Mouse (Mus musculus) C2C12 (cell line): ENCODE measurements around the gene Ppp4r2. TPM values are rescaled to one million over a fixed set of nuclear protein-coding genes. Genes with fewer than 3 reads are reported as not detected.

Experiments
- H3K27me3 ChIP-seq: one replicate; pipeline ENCODE4 v1.6.1; 2011; ENCODE audit not compliant: control insufficient read depth, insufficient read depth, insufficient read length
- H3K36me3 ChIP-seq: one replicate; pipeline ENCODE4 v1.6.1; 2011; ENCODE audit not compliant: control insufficient read depth, insufficient read depth
- H3K4me3 ChIP-seq: one replicate; pipeline ENCODE4 v1.5.1; 2011; ENCODE audit warnings: mild to moderate bottlenecking, control low read depth; ENCODE audit not compliant: poor library complexity, insufficient read depth, severe bottlenecking
- H3K79me2 ChIP-seq: one replicate; pipeline ENCODE4 v1.6.1; 2011; ENCODE audit not compliant: control insufficient read depth, insufficient read depth
- H3K79me3 ChIP-seq: one replicate; pipeline ENCODE4 v1.6.1; 2011; ENCODE audit warnings: low read depth, control low read depth
- H3ac ChIP-seq: one replicate; pipeline ENCODE3; 2011; ENCODE audit warnings: low read depth; ENCODE audit not compliant: control insufficient read depth, insufficient read length
- CEBPB ChIP-seq: IDR thresholded peaks from one replicate; pipeline ENCODE4 v1.6.1; 2011; ENCODE audit warnings: low read depth, mild to moderate bottlenecking, control low read depth, moderate library complexity
- CTCF ChIP-seq: IDR thresholded peaks from one replicate; pipeline ENCODE4 v1.5.1; 2011; ENCODE audit not compliant: control insufficient read depth, insufficient read depth, insufficient read length
- FOSL1 ChIP-seq: IDR thresholded peaks from one replicate; pipeline ENCODE4 v1.8.0; 2011; ENCODE audit warnings: mild to moderate bottlenecking, low read length; ENCODE audit not compliant: poor library complexity, insufficient read depth, severe bottlenecking
- MAX ChIP-seq: IDR thresholded peaks from one replicate; pipeline ENCODE4 v1.6.1; 2011; ENCODE audit warnings: mild to moderate bottlenecking, control low read depth
- MYOD1 ChIP-seq: IDR thresholded peaks from one replicate; pipeline ENCODE4 v1.6.1; 2011; ENCODE audit warnings: low read depth; ENCODE audit not compliant: control insufficient read depth, insufficient read length
- MYOG ChIP-seq: IDR thresholded peaks from one replicate; pipeline ENCODE4 v1.6.1; 2011; ENCODE audit not compliant: control insufficient read depth, insufficient read length; ENCODE audit errors: extremely low read depth
- USF1 ChIP-seq: IDR thresholded peaks from one replicate; pipeline ENCODE4 v1.6.1; 2011; ENCODE audit warnings: low read depth, mild to moderate bottlenecking, control low read depth, moderate library complexity
- polyA plus RNA-seq: library from polyadenylated mRNA; unstranded; fragments of >200 nt; fragmentation: generic; extraction: Trizol; gene quantifications from one replicate; pipeline ENCODE4 v1.2.1, GENCODE M21; 2012; ENCODE audit warnings: missing spikeins

The Ppp4r2 gene
- polyA plus RNA-seq, 1 experiment, result 20.9 TPM

DNA sequence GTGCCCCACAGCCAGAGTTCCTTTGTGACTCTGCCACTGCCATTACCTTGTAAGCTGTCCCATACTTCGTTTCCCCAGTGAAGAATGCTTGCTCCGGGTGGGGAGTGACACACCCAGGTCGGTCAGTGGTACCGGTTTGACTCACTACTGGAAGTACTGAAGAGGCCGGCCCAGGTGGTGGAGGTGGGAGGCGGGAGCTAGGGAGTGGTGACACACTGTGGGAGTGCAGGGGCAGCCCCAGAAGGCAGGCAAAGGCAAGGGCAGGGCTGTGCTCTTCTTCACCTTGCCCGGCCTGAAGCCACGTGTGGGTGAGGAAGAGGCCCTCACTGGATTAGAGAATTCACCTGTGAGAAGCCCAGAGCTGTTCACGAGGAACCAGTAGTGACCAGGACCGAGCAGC is 46.2 kb downstream of the Ppp4r2 start:
- Histone ChIP-seq H3K27me3 (peaks cover 20% of the 10 kb centered on the region), H3K4me3 (no peak overlapping the region), H3ac (no peak overlapping the region), H3K36me3 (no peaks in the 10 kb centered on the region), H3K79me2 (no peaks in the 10 kb centered on the region), H3K79me3 (no peaks in the 10 kb centered on the region)
- TF ChIP-seq USF1 (no peak), CEBPB (no peak), CTCF (no peak), MAX (no peak), MYOD1 (no peak), FOSL1 (no peak), MYOG (no peak)

GRCm38 (mm10) chr6:100881657-100882056 is 48.2 kb downstream of the Ppp4r2 start:
- peaks cover 20% of the 10 kb centered on the region for H3K27me3 ChIP-seq
- H3ac ChIP-seq, result no peak overlapping the region
- no peaks in the 10 kb centered on the region for H3K79me3 ChIP-seq
- H3K4me3 ChIP-seq, result no peak overlapping the region
- H3K79me2 ChIP-seq, result no peaks in the 10 kb centered on the region
- no peak for TF ChIP-seq USF1
- TF ChIP-seq MYOG, result no peak
- TF ChIP-seq FOSL1, result no peak
- no peak for TF ChIP-seq MYOD1
- TF ChIP-seq MAX, result no peak
- no peak for TF ChIP-seq CTCF
- TF ChIP-seq CEBPB, result no peak
- H3K36me3 ChIP-seq, result no peaks in the 10 kb centered on the region

- Histone ChIP-seq H3ac (no peak overlapping the region), H3K79me3 (no peaks in the 10 kb centered on the region), H3K79me2 (no peaks in the 10 kb centered on the region), H3K36me3 (no peaks in the 10 kb centered on the region), H3K27me3 (peaks cover 25% of the 10 kb centered on the region), H3K4me3 (no peak overlapping the region)
- peak; percentile 74 for TF ChIP-seq USF1
- TF ChIP-seq MAX, result no peak
- no peak for TF ChIP-seq FOSL1
- no peak for TF ChIP-seq MYOD1
- no peak for TF ChIP-seq CEBPB
- TF ChIP-seq MYOG, result no peak
- peak; percentile 69 for TF ChIP-seq CTCF
Measured at GRCm38 (mm10) chr6:100882381-100883213, 49.2 kb downstream of the Ppp4r2 start.

DNA sequence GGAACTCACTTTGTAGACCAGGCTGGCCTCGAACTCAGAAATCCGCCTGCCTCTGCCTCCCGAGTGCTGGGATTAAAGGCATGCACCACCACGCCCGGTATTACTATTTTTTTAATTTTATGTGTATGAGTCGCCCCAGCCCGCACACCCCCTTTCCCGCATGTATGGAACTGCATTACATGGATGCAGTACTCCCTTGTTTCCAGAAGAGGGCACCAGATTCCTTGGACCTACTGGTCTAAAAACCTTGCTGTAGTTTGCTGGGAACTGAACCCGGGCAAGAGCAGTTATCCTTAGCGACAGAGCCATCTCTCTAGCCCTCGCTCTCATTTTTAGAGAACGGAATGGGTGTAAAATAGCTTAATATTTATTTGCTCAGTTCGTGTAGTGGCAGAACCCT is 49.8 kb downstream of the Ppp4r2 start:
- Histone ChIP-seq H3ac (no peak overlapping the region), H3K27me3 (peaks cover 25% of the 10 kb centered on the region), H3K79me3 (no peaks in the 10 kb centered on the region), H3K36me3 (no peaks in the 10 kb centered on the region), H3K4me3 (no peak overlapping the region), H3K79me2 (no peaks in the 10 kb centered on the region)
- no peak for TF ChIP-seq USF1
- TF ChIP-seq CEBPB, result no peak
- TF ChIP-seq MYOG, result no peak
- TF ChIP-seq FOSL1, result no peak
- no peak for TF ChIP-seq MAX
- no peak for TF ChIP-seq MYOD1
- TF ChIP-seq CTCF, result no peak

DNA sequence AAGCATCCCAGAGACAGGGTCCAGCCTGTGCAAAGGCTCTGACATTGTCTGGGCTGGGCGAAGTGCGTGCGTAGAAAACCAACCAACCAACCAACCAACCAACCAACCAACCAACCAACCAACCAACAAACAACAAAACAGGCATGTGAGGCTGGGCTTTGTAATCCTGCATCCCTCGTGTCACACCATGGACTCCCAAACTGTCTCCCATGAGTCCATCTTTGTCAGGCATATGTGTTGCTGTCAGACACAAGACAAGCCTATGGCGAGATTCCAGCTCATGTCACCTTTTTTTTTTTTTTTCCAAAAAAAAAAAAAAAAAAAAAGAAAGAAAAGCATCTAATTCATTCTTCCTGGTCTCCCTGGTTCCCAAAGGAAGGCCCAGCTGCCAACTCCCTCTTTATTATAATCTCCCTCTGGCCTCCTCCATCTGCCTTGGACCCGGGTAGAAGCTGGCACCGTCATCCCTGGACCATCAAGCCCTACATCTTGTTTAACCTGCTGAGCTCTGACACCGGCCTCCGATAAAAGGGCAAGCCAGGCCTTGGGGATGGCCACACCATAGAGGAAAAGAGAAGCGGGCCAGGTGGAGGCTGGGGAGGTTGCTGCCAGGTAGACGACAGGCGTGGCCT is 51.3 kb downstream of the Ppp4r2 start:
- no peaks in the 10 kb centered on the region for H3K79me2 ChIP-seq
- H3K36me3 ChIP-seq, result no peaks in the 10 kb centered on the region
- no peak for TF ChIP-seq USF1
- TF ChIP-seq MYOD1, result no peak
- TF ChIP-seq MAX, result no peak
- TF ChIP-seq CTCF, result no peak
- no peak for TF ChIP-seq FOSL1
- TF ChIP-seq CEBPB, result no peak
- TF ChIP-seq MYOG, result no peak
- H3K79me3 ChIP-seq, result no peaks in the 10 kb centered on the region
- no peak overlapping the region for H3K4me3 ChIP-seq
- no peak overlapping the region for H3ac ChIP-seq
- peaks cover 29% of the 10 kb centered on the region for H3K27me3 ChIP-seq
